Mouse (Mus musculus): ENCODE measurements at regions not wholly inside any gene's neighbourhood (a gene's known extent, or its start where the extent isn't known, plus 50 kb on each side); places are given as distances from the start of the nearest gene placed in this dataset.

- TF ChIP-seq E2F4 (IDR thresholded peaks at IDR 0.05; ENCODE audit: insufficient read depth) (no peak), USF1 (IDR thresholded peaks at IDR 0.05; ENCODE audit: low read depth) (no peak), CEBPB (IDR thresholded peaks at IDR 0.05; ENCODE audit: insufficient read depth, poor library complexity, severe bottlenecking) (no peak), POLR2A (IDR thresholded peaks at IDR 0.05; ENCODE audit: insufficient read length, low read depth) (no peak), MAX (IDR thresholded peaks at IDR 0.05; ENCODE audit: low read depth) (no peak), POLR2AphosphoS2 (IDR thresholded peaks at IDR 0.05; ENCODE audit: insufficient read length, low read depth) (no peak), REST (IDR thresholded peaks at IDR 0.05; ENCODE audit: insufficient read depth, insufficient read length) (no peak), MYOD1 (IDR thresholded peaks at IDR 0.05; ENCODE audit: control insufficient read depth in 1 of 3, insufficient read length in 2 of 3, low read depth in 2 of 3) (no peak), TCF3 (IDR thresholded peaks at IDR 0.05; ENCODE audit: insufficient read length, low read depth) (no peak), MYOG (IDR thresholded peaks at IDR 0.05; ENCODE audit: control insufficient read depth in 1 of 3, insufficient read depth in 1 of 3, insufficient read length in 2 of 3, low read depth in 2 of 3) (no peak), TCF12 (IDR thresholded peaks at IDR 0.05; ENCODE audit: insufficient read depth, poor library complexity, severe bottlenecking) (no peak), SRF (IDR thresholded peaks at IDR 0.05; ENCODE audit: control insufficient read depth, insufficient read length, low read depth) (no peak)
Measured at GRCm38 (mm10) chr14:48005092-48005928, 115.3 kb upstream of the Peli2 start.

All from myocyte (in vitro differentiated cells).